35 mouse cellular contexts compared by ENCODE assay signal in the genomic region with DNA sequence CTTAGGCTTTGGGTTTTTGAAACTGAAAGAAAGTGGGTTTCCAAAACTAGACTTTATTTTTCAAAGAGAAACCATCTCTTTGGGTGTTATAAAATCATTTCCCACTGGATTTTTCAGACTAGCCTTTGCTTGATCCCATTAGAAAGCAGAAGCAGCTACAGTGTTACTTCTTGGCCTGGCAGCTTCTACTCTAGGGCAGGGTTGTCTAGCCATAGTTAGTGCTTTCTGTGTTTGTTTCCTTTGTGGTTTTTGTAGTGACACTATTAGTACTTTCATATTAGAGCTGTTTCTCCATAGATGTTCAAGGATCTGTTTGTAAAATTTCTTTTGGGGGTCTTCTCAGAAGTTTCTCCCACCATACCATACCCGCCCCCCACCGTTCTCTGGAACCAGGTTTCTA. TPM values are rescaled to one million over a fixed set of nuclear protein-coding genes. Genes with fewer than 3 reads are reported as not detected.
DNase-seq lines count a peak whose midpoint lies in the region; ATAC-seq and TF ChIP-seq lines count a peak whose summit lies in the region.
"Had no signal": no experiment of that assay in that cellular context is flagged by ENCODE, and none has a peak within 500 bp of the region (broad histone marks: within the 10 kb centered on the region; RNA-seq: fewer than 3 reads in every experiment).

No protein-coding gene starts in this region.

- H3K27me3 ChIP-seq in kidney, embryonic 14.5 days (ENCODE audit: control insufficient read depth, insufficient read depth, low read length) = no peaks in the 10 kb centered on the region
- no peaks in the 10 kb centered on the region for H3K27me3 ChIP-seq in liver, embryonic 12.5 days (replicated peaks)
- no peaks in the 10 kb centered on the region for H3K27me3 ChIP-seq in stomach, postnatal 0 days (ENCODE audit: control insufficient read depth, insufficient read depth, low read length)
- H3K27me3 ChIP-seq: heart, embryonic 13.5 days; hindbrain, embryonic 13.5 days; intestine, embryonic 15.5 days; limb, embryonic 12.5 days; lung, embryonic 15.5 days; neural tube, embryonic 13.5 days; Patski; stomach, embryonic 15.5 days had no signal

- ATAC-seq in kidney, embryonic 14.5 days (ENCODE audit: low FRiP score, low TSS enrichment) = no peak
- no peak for ATAC-seq in liver, embryonic 12.5 days
- no peak for ATAC-seq in stomach, postnatal 0 days (ENCODE audit: low FRiP score, low TSS enrichment)
- ATAC-seq: forebrain, embryonic 16.5 days; intestine, embryonic 15.5 days; midbrain, embryonic 16.5 days; Patski had no signal

- H3K27ac ChIP-seq in kidney, embryonic 14.5 days (ENCODE audit: low read depth, low read length) = 0 out of 2 replicates have a peak overlapping the region, but pooled peaks have one; percentile 14
- peak overlapping the region; percentile 67 for H3K27ac ChIP-seq in bone marrow macrophage, adult 2 months (ENCODE audit: insufficient read depth, low read depth, low read length)
- H3K27ac ChIP-seq in liver, embryonic 12.5 days = peak overlapping the region; percentile 13; the same call in 1 of the 2 replicates
- H3K27ac ChIP-seq in macrophage = peak overlapping the region; percentile 80
- no peak overlapping the region for H3K27ac ChIP-seq in stomach, postnatal 0 days (replicated peaks)
- H3K27ac ChIP-seq: embryonic facial prominence, embryonic 10.5 days; forebrain, embryonic 10.5 days; heart, embryonic 13.5 days; hindbrain, embryonic 13.5 days; intestine, embryonic 15.5 days; layer of hippocampus, adult 2 months; limb, embryonic 12.5 days; lung, embryonic 15.5 days; midbrain, embryonic 10.5 days; neural tube, embryonic 13.5 days; stomach, embryonic 15.5 days had no signal

- peaks cover 92% of the 10 kb centered on the region for H3K79me2 ChIP-seq in macrophage (ENCODE audit: inconsistent target)

- H3K4me2 ChIP-seq in kidney, embryonic 14.5 days (replicated peaks; ENCODE audit: low read depth, low read length) = no peak overlapping the region
- peak overlapping the region; percentile 28 for H3K4me2 ChIP-seq in liver, embryonic 12.5 days
- H3K4me2 ChIP-seq in stomach, postnatal 0 days (replicated peaks; ENCODE audit: low read depth) = no peak overlapping the region
- H3K4me2 ChIP-seq: heart, embryonic 13.5 days; hindbrain, embryonic 13.5 days; intestine, embryonic 15.5 days; limb, embryonic 12.5 days; lung, embryonic 15.5 days; neural tube, embryonic 13.5 days; stomach, embryonic 15.5 days had no signal

- H3K36me3 ChIP-seq in kidney, embryonic 14.5 days (ENCODE audit: control insufficient read depth, insufficient read depth, low read length) = peaks cover 25% of the 10 kb centered on the region
- H3K36me3 ChIP-seq in liver, embryonic 12.5 days = peaks cover 52% of the 10 kb centered on the region
- H3K36me3 ChIP-seq in macrophage (ENCODE audit: inconsistent target) = peaks cover 7% of the 10 kb centered on the region; the same call in 1 of the 2 replicates
- no peaks in the 10 kb centered on the region; the same call in 1 of the 2 replicates for H3K36me3 ChIP-seq in stomach, postnatal 0 days (ENCODE audit: control insufficient read depth, insufficient read depth, low read length)
- H3K36me3 ChIP-seq: intestine, embryonic 15.5 days had no signal

- DNase-seq in kidney, adult 8-10 months = no peak
- no peak for DNase-seq in cerebellum, postnatal 10 days
- no peak for DNase-seq in stomach, postnatal 0 days (ENCODE audit: low spot score)
- no peak for DNase-seq in heart, postnatal 36 days
- DNase-seq: adrenal gland, postnatal 10 days; cerebellum, adult 2 months; gastrocnemius, postnatal 10 days; heart, adult 18-20 months; heart, postnatal 14 days; kidney, adult 9 months; kidney, postnatal 25 days; lung, postnatal 36 days; right cerebral cortex, adult 18-20 months; right cerebral cortex, postnatal 4 days; thymus, adult 18-20 months; thymus, postnatal 36 days had no signal

- intact Hi-C loops in heart, postnatal 36 days (cut with DNase I) = no loop called here

- no peak for TF ChIP-seq EP300 in stomach, postnatal 0 days (optimal IDR thresholded peaks at IDR 0.05)

- no peak overlapping the region for H3K9ac ChIP-seq in kidney, embryonic 14.5 days (ENCODE audit: low read depth, low read length)
- 0 out of 2 replicates have a peak overlapping the region, but pooled peaks have one; percentile 17 for H3K9ac ChIP-seq in liver, embryonic 12.5 days
- H3K9ac ChIP-seq in stomach, postnatal 0 days (ENCODE audit: low read length) = no peak overlapping the region
- H3K9ac ChIP-seq: heart, embryonic 13.5 days; hindbrain, embryonic 13.5 days; intestine, embryonic 15.5 days; limb, embryonic 12.5 days; lung, embryonic 15.5 days; neural tube, embryonic 13.5 days; stomach, embryonic 15.5 days had no signal

- no peak for TF ChIP-seq POLR2A in bone marrow macrophage, adult 2 months (IDR thresholded peaks at IDR 0.05; ENCODE audit: borderline replicate concordance, low read depth, low read length)

- WGBS in kidney, embryonic 14.5 days = 67% methylated on average over 2 of the region's 2 CpGs
- WGBS in liver, embryonic 12.5 days (ENCODE audit: insufficient replicate concordance) = 78% methylated on average over 2 of the region's 2 CpGs
- WGBS in macrophage (ENCODE audit: missing documents) = 85% methylated on average over 2 of the region's 2 CpGs
- WGBS in stomach, postnatal 0 days = 96% methylated on average over 2 of the region's 2 CpGs

- H3K9me3 ChIP-seq in kidney, embryonic 14.5 days (ENCODE audit: control insufficient read depth, low read length) = no peaks in the 10 kb centered on the region
- H3K9me3 ChIP-seq in liver, embryonic 12.5 days (replicated peaks) = 0 out of 2 replicates have a peak, but pooled peaks cover 5% of the 10 kb centered on the region
- no peaks in the 10 kb centered on the region for H3K9me3 ChIP-seq in stomach, postnatal 0 days (ENCODE audit: control insufficient read depth, low read length)
- H3K9me3 ChIP-seq: intestine, embryonic 15.5 days; limb, embryonic 12.5 days; lung, embryonic 15.5 days; midbrain, embryonic 10.5 days; neural tube, embryonic 13.5 days; stomach, embryonic 15.5 days had no signal

- no peak for TF ChIP-seq CTCF in bone marrow macrophage, adult 2 months (IDR thresholded peaks at IDR 0.05; ENCODE audit: low read depth, low read length)
- no peak for TF ChIP-seq CTCF in stomach, postnatal 0 days (IDR thresholded peaks at IDR 0.05; ENCODE audit: low read depth)

- H3K4me3 ChIP-seq in kidney, embryonic 14.5 days (ENCODE audit: low read length) = no peak overlapping the region
- H3K4me3 ChIP-seq in bone marrow macrophage, adult 2 months (ENCODE audit: insufficient read depth, low read length) = no peak overlapping the region
- no peak overlapping the region for H3K4me3 ChIP-seq in liver, embryonic 12.5 days
- H3K4me3 ChIP-seq in macrophage (ENCODE audit: inconsistent target) = no peak overlapping the region
- H3K4me3 ChIP-seq in stomach, postnatal 0 days (ENCODE audit: low read depth, low read length) = no peak overlapping the region
- H3K4me3 ChIP-seq: embryonic facial prominence, embryonic 10.5 days; forebrain, embryonic 10.5 days; heart, embryonic 13.5 days; hindbrain, embryonic 13.5 days; intestine, embryonic 15.5 days; layer of hippocampus, adult 2 months; limb, embryonic 12.5 days; lung, embryonic 15.5 days; midbrain, embryonic 10.5 days; myocyte; neural tube, embryonic 13.5 days; stomach, embryonic 15.5 days had no signal

- peaks cover 13% of the 10 kb centered on the region for H3K4me1 ChIP-seq in kidney, embryonic 14.5 days (ENCODE audit: control insufficient read depth, insufficient read depth, low read length)
- peaks cover 35% of the 10 kb centered on the region for H3K4me1 ChIP-seq in bone marrow macrophage, adult 2 months (ENCODE audit: control insufficient read depth, insufficient read depth, low read length)
- H3K4me1 ChIP-seq in liver, embryonic 12.5 days = peaks cover 54% of the 10 kb centered on the region
- H3K4me1 ChIP-seq in stomach, postnatal 0 days (replicated peaks; ENCODE audit: control insufficient read depth, insufficient read depth) = no peaks in the 10 kb centered on the region
- H3K4me1 ChIP-seq: lung, embryonic 15.5 days had no signal

RNA-seq across cellular contexts. Expression of gene Lpin2, which starts 33.9 kb away (rescaled TPM):
- polyA plus RNA-seq in kidney, embryonic 14.5 days (2014; fragmentation: Nextera tagmentation; extraction: Ambion mirVana) = 54.9 and 93.2 TPM in 2 replicates
- 122 and 133 TPM in 2 replicates for polyA plus RNA-seq in bone marrow macrophage, adult 2 months (2012; ENCODE audit: insufficient read depth, insufficient read length, missing spikeins)
- 40.1 and 42.5 TPM in 2 replicates for polyA plus RNA-seq in liver, embryonic 12.5 days (2016; fragmentation: Nextera tagmentation; extraction: Ambion mirVana)
- total RNA-seq in macrophage (2018; cell fraction: chromatin; rRNA removed) = 1,000 to 10,000 TPM in 5 of 26 experiments, 100 to 1,000 TPM in 21; 253 to 2,419 (median 417) TPM
- total RNA-seq in macrophage (2018; cell fraction: cytosol; rRNA removed) = 100 to 1,000 TPM in 4 of 26 experiments, 10 to 100 TPM in 22; 34.6 to 197 (median 49.3) TPM
- total RNA-seq in macrophage (2018; cell fraction: nucleus; rRNA removed) = 100 to 1,000 TPM; 124 to 913 (median 217) TPM
- 40.1 to 42.3 TPM (median 40.3 TPM) in 3 replicates for polyA plus RNA-seq in macrophage (2018)
- polyA plus RNA-seq in stomach, postnatal 0 days (2015; fragmentation: Nextera tagmentation; extraction: Ambion mirVana) = 21.3 and 22.6 TPM in 2 replicates
- 1 to 10 TPM; 7.0 to 7.4 TPM for total RNA-seq in heart, postnatal 36 days (2021)
